Mouse (Mus musculus): ENCODE results near the gene Taar5.

GRCm38 (mm10) chr10:24008143-24008542 lies 37.6 kb downstream of the Taar5 start:
- no peak for TF ChIP-seq CTCF (IDR thresholded peaks at IDR 0.05; ENCODE audit: borderline replicate concordance, insufficient read depth, low read depth, low read length)
- TF ChIP-seq POLR2A (IDR thresholded peaks at IDR 0.05; ENCODE audit: borderline replicate concordance, insufficient read depth, low read length): no peak

All from cerebellum, adult 2 months (tissue).